ENCODE assay signal across 26 mouse cellular contexts in the genomic region with DNA sequence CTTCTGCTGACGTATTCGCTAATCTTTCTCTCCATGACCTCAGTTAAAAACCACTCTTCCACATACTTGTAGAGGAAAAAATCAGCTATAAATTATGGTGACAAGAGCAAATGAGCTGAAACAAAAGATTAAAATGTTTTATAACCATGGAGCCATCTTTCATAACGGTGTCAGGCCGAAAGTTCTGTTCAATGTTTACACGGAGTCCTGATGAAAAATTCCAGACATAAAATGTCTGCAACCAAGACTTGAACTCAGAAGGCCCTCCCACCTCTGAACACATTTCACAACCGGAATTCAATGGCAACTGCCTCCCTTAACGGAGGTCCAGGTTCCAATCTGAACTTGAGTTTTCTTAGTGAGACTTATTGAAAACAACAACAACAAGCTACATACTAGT.
"Had no signal": no experiment of that assay in that cellular context is flagged by ENCODE, and none has a peak within 500 bp of the region (broad histone marks: within the 10 kb centered on the region; RNA-seq: fewer than 3 reads in every experiment).

No protein-coding gene starts in this region.

- H3K4me2 ChIP-seq: heart, embryonic 12.5 days; hindbrain, embryonic 12.5 days; hindbrain, embryonic 14.5 days; intestine, embryonic 15.5 days; limb, embryonic 12.5 days; liver, embryonic 11.5 days; liver, embryonic 13.5 days; liver, embryonic 15.5 days had no signal

- H3K9me3 ChIP-seq: heart, embryonic 10.5 days; heart, embryonic 12.5 days; hindbrain, embryonic 12.5 days; intestine, embryonic 15.5 days; limb, embryonic 10.5 days; limb, embryonic 12.5 days; liver, embryonic 13.5 days; liver, embryonic 15.5 days had no signal

- H3K27ac ChIP-seq: gastrocnemius, adult 2 months; heart, embryonic 10.5 days; hindbrain, embryonic 10.5 days; hindbrain, embryonic 12.5 days; hindbrain, embryonic 14.5 days; intestine, embryonic 15.5 days; layer of hippocampus, adult 2 months; left cerebral cortex, adult 2 months; limb, embryonic 10.5 days; limb, embryonic 12.5 days; liver, embryonic 15.5 days had no signal

- H3K4me3 ChIP-seq: gastrocnemius, adult 2 months; heart, embryonic 10.5 days; heart, embryonic 12.5 days; hindbrain, embryonic 10.5 days; hindbrain, embryonic 12.5 days; intestine, embryonic 15.5 days; layer of hippocampus, adult 2 months; left cerebral cortex, adult 2 months; limb, embryonic 10.5 days; limb, embryonic 12.5 days; liver, embryonic 13.5 days; liver, embryonic 15.5 days had no signal

- H3K27me3 ChIP-seq: heart, embryonic 12.5 days; hindbrain, embryonic 12.5 days; intestine, embryonic 15.5 days; limb, embryonic 12.5 days; liver, embryonic 13.5 days; liver, embryonic 15.5 days had no signal

- ATAC-seq: hindbrain, embryonic 16.5 days; inflammation-experienced regulatory T-cells, adult 6 months; intestine, embryonic 15.5 days; intestine, postnatal 0 days had no signal

- H3K9ac ChIP-seq: heart, embryonic 12.5 days; hindbrain, embryonic 12.5 days; hindbrain, embryonic 14.5 days; intestine, embryonic 15.5 days; limb, embryonic 12.5 days; liver, embryonic 13.5 days; liver, embryonic 15.5 days had no signal

- H3K36me3 ChIP-seq: intestine, embryonic 15.5 days had no signal

- H3K4me1 ChIP-seq: hindbrain, embryonic 10.5 days; hindbrain, embryonic 12.5 days; intestine, embryonic 15.5 days; limb, embryonic 10.5 days; limb, embryonic 12.5 days had no signal

- DNase-seq: gastrocnemius, adult 2 months; gastrocnemius, postnatal 10 days; gastrocnemius, postnatal 25 days; heart, adult 18-20 months; heart, postnatal 10 days; heart, postnatal 4 days; kidney, adult 8-10 months; kidney, postnatal 10 days; kidney, postnatal 36 days; liver; liver, embryonic 13.5 days had no signal
